Mouse (Mus musculus) kidney, postnatal 4 days (tissue): Measurements from ENCODE around the gene Pomp.

Source experiments
- DNase-seq, 2 experiments: peaks; one replicate each; pipeline ENCODE4 v3.0.0; 2021; ENCODE audit warnings: mixed read lengths in 2 of 2

Gene Pomp

DNA sequence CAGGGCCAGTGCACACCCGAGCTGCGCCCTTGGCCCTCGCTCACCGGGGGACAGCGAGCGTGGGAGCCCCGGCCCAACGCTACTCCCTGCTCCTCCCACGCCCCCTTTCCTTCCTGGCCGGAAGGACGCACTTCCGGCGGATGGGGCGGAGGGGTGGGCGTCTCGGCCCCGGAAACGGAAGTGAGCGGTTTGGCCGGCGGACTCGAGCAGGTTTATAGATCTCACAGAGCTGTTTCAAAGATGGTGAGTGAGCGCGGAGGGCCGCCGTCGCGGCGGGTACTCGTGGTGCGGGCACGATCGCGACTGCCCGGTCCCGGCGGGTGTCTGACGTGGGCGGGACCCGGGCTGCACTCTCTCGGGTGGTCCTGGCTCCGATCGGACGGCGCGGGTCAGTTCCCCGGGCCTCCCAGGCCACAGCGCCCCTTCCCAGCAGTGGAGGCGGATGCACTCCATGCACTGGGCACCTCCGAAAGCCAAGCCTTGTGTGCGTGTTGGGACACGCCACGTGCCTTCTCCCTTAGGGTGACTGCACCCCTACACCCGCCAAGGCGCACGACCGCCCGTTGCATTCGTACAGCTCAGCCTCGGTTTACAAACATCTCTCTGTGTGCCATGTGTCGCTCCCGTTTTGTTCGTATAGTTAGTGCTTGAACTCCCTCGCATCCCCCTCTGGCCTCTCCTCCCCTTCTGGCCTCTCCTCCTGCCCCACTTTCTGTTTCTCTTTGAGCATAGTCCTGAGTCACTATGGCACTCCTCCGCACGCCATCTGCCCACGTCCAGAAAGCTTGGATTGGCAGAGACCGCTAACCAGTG lies at the start of gene Pomp:
TSS of gene Pomp (plus strand) at position 13 of the 813 bp plus-strand sequence.
- DNase-seq, result peak; percentile 93 to 95

- no peak for DNase-seq
These were observed 47.8 kb upstream of the Pomp start for GRCm38 (mm10) chr5:147812255-147813040.

DNA sequence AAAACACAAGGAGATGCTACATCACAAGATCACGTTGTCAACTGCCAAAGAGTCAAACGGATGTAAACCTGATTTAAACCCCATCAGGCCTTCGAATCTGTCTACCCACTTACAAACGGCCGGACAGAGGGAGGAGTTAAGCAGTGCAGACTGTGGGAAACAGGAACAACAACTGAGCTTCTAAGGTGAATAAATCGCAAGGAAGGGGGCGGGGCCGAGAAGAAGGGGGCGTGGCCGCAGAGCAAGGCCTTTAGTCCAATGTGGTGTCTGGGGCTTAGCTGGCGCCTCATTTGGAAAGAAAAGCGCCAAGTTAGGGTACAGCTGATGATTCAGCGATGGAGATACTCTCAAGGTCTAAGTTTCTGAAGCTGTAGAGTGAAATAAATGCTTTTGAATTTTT lies 45.3 kb upstream of the Pomp start:
- no peak for DNase-seq

GRCm38 (mm10) chr5:147815592-147815991 lies 44.7 kb upstream of the Pomp start:
- no peak for DNase-seq

GRCm38 (mm10) chr5:147816465-147816864 lies 43.8 kb upstream of the Pomp start:
- no peak for DNase-seq

DNA sequence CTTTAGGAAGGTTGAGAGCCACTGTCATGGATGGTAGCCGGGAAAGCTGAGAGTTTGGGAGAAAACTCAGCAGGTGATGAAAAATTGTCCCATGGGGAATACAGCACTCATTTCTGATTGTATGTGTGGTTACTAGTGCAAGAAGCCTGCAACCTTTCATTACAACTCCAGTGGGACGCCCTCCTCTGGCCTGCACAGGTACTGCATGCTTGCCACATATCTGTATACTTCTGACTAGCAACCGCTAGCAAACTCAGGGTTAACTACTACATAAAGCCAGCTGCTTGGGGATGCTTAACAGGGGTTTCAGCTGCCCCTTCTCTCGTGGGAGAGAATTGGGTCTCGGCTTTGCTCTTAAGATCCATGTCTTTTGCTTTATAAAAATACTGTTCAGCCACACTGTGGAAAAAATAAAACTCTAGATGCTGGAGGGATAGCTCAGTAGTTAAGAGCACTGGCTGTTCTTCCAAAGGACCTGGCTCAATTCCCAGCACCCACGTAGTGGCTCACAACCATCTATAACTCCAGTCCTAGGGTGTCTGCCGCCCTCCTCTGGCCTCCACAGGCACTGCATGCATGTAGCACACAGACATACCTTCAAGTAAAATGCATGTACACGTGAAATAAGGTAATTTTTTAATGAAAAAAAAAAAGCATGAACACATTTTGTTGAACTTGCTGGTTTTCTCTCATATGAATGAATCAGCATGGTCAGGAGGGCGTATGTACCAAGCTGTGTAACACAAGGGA lies 42.3 kb upstream of the Pomp start:
- DNase-seq, result no peak

- no peak for DNase-seq
These were observed 41.4 kb upstream of the Pomp start for GRCm38 (mm10) chr5:147818866-147819265.

GRCm38 (mm10) chr5:147819895-147820294 lies 40.4 kb upstream of the Pomp start:
- DNase-seq, result no peak

DNA sequence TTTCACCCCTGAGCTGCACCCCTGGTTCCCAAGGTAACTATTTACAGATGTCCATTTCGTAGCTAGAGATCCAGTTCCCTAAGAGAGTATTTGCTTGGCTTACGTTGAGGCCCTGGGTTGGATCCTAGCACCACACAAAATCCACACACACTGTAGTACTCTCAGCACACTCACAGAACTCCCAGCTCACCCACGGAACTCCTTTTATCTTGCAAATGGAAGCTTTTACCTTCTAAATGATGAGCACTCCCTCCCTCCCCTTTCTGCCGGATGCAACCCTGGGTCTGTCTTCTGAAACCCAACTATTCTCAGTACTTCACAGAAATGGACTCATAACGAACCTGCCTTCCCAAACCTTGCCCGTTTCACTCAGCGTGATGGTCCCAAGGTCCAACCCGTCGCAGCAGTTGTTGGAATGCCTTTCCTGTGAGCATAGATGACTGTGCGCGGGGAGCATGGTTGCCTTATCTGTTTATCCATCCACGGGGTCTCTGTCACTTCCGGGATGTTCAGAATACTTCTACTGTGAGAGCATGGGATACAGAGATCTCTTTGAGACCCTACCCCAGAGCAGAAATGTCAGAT lies 36.1 kb upstream of the Pomp start:
- DNase-seq, result no peak

GRCm38 (mm10) chr5:147825375-147825969 lies 34.8 kb upstream of the Pomp start:
- DNase-seq, result peak; percentile 38 to 59

- peak; percentile 60 to 63 for DNase-seq
These were observed 34.2 kb upstream of the Pomp start for GRCm38 (mm10) chr5:147826091-147826490.

- DNase-seq, result no peak
These were observed 33.7 kb upstream of the Pomp start for GRCm38 (mm10) chr5:147826546-147826945.

DNA sequence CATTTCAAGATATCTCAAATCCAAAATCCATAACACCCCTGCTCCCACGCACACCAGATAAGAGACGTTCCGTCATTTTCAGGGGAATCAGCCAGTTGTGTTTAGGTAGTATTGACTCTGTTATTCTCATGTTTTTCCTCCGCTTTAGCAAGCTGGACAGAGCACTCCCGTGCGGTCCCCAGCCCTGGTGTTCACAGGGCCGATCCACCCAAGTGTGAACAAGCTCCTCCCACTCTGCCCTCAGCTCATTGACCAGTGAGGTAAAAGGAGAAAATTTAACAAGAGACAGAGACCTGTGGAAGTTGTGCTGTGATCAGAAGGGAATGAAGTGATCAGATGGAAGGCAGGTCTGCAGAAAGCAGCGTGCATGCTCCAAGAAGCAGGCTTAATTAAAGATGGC lies 31.4 kb upstream of the Pomp start:
- peak in 1 of 2 experiments; percentile 24 for DNase-seq

DNA sequence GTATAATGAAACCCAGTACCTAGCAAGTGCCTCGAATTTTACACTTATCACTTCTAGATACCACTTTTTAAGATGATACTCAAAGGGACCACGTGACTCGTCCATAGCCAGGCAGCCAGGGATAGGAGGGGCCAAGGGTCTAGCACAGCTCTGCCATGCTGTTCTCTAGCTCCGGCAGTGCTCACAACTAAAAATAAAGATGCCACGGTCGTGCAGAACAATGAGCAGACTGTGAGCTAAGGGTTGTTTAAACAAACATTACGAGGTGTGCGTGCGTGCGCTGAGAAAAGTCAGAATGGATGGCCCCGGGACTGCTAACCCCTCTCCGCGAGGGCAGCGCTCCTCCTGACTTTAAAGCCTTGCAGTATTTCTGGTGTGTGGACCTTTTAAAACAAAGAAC lies 27.4 kb upstream of the Pomp start:
- no peak for DNase-seq

GRCm38 (mm10) chr5:147834841-147835500 lies 25.3 kb upstream of the Pomp start:
- peak; percentile 31 to 45 for DNase-seq

GRCm38 (mm10) chr5:147839418-147839817 lies 20.8 kb upstream of the Pomp start:
- no peak for DNase-seq

GRCm38 (mm10) chr5:147843340-147843739 lies 16.9 kb upstream of the Pomp start:
- no peak for DNase-seq

DNA sequence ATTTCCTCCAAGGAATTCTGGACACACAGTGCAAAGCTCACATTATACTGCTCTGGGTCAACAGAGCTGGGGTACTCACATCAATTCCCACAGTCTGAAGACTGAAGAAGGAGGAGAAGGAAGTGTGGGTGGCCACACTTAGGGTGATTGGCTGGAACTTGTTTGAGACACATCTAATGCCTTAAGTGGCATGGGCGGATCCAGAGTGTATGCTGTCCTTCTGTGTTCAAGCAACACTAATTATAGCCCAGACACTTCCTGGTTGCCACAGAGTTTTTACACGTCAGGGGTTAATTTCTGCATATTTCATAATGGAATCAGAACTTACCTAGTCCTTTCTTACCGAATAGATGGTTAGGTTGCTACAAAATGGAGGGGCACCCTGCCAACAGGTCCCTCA lies 14.9 kb upstream of the Pomp start:
- DNase-seq, result no peak

GRCm38 (mm10) chr5:147847361-147847760 lies 12.9 kb upstream of the Pomp start:
- DNase-seq, result peak in 1 of 2 experiments; percentile 19

DNA sequence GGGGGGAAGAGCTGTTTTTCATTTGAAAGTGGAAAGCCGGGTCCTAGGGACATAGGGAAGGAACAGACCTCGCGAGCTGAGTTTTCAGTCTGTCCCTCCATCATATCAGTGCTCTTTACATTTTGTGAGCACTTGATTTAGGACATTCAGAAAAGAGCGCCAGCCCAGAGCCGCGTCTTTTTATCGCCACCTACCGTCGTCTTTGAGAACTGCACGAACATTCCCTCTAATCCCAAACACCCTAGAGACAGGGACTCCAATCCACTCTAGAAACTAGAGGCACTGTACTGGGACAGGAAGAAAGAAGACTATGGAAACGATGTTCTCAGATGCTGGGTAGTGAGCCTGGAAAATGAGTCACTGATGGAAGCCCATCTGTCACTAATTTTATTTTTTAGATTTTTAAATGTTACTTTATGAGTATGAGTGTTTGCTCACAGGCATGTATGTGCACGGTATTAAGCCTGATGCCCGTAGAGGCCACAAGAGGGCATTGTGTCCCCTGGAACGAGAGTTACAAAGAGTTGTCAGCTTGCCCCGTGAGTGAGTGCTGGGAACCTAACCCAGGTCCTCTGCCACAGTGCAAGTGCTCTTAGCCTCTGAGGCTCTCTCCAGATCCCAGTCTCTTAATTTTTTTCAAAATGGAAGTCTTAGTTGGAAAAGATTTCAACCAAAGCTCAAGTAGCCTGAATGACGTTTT lies 11.9 kb upstream of the Pomp start:
- DNase-seq, result peak; percentile 85

GRCm38 (mm10) chr5:147850194-147850593 lies 10.1 kb upstream of the Pomp start:
- no peak for DNase-seq
